Mouse (Mus musculus) CH12.LX (cell line): ENCODE data around the gene Snx9.

Experiments used
- CTCF ChIP-seq, 2 experiments: IDR thresholded peaks in 1 of 2; conservative IDR thresholded peaks in 1 of 2; 2 replicates each; pipeline ENCODE4 v1.5.1; 2011 to 2012; ENCODE audit warnings: low read depth in 2 of 2, low read length in 2 of 2, improper control_type of control experiment in 1 of 2, inconsistent platforms in 1 of 2, mild to moderate bottlenecking in 1 of 2, moderate library complexity in 1 of 2
- ELF1 ChIP-seq: IDR thresholded peaks from 2 replicates; pipeline ENCODE4 v1.6.1; 2014; ENCODE audit warnings: low read depth, mild to moderate bottlenecking, inconsistent platforms, low read length, improper control_type of control experiment
- EP300 ChIP-seq: IDR thresholded peaks from 2 replicates; pipeline ENCODE4 v1.6.1; 2011; ENCODE audit warnings: low read length, improper control_type of control experiment
- MAFK ChIP-seq: IDR thresholded peaks from 2 replicates; pipeline ENCODE4 v1.6.1; 2011; ENCODE audit warnings: low read length, improper control_type of control experiment; ENCODE audit not compliant: insufficient replicate concordance
- MAX ChIP-seq: IDR thresholded peaks from 2 replicates; pipeline ENCODE4 v1.6.1; 2011; ENCODE audit warnings: low read length, improper control_type of control experiment
- MAZ ChIP-seq: IDR thresholded peaks from 2 replicates; pipeline ENCODE4 v1.6.1; 2012; ENCODE audit warnings: low read depth, mild to moderate bottlenecking, inconsistent platforms, low read length, improper control_type of control experiment, moderate library complexity
- MXI1 ChIP-seq: IDR thresholded peaks from 2 replicates; pipeline ENCODE4 v1.6.1; 2011; ENCODE audit warnings: mild to moderate bottlenecking, low read depth, low read length, improper control_type of control experiment
- POLR2A ChIP-seq: IDR thresholded peaks from 2 replicates; pipeline ENCODE4 v1.6.1; 2011; ENCODE audit warnings: low read depth, mild to moderate bottlenecking, improper control_type of control experiment, low read length
- SIN3A ChIP-seq: IDR thresholded peaks from 2 replicates; pipeline ENCODE4 v1.6.1; 2012; ENCODE audit warnings: low read length, improper control_type of control experiment, inconsistent platforms
- TBP ChIP-seq: conservative IDR thresholded peaks from 2 replicates; pipeline ENCODE4 v1.6.1; 2011; ENCODE audit warnings: low read depth, low read length, improper control_type of control experiment
- ZKSCAN1 ChIP-seq: IDR thresholded peaks from 2 replicates; pipeline ENCODE4 v1.6.1; 2012; ENCODE audit warnings: low read depth, inconsistent platforms, low read length, improper control_type of control experiment, borderline replicate concordance

DNA sequence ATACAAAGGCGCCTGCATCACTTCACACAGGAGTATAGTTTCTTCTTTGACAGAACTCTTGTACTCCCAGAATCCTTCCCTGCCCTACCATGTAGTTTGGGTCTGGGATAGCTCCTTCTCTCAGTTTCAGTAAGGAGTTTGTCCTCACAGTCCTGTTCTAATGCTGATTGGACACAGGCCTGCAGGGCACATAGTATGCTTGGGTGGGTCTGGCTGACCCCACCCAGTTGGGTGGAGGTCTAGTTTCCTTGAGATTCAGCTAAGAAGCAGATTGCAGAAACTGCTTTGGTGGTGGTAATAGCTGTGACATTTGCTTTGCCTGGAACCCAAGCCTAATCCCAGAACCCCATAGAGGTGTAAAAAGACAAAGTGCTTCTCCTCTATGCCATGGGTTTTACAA, 33.4 kb downstream of the Snx9 start:
- TF ChIP-seq EP300 (no peak), POLR2A (no peak), SIN3A (no peak), MXI1 (no peak), MAFK (no peak), MAZ (no peak), CTCF (conservative IDR thresholded peaks at IDR 0.05 in 1 of 2, IDR thresholded peaks at IDR 0.05 in 1 of 2; ENCODE audit: low read depth in 2 of 2, low read length in 2 of 2) (no peak), ELF1 (no peak), ZKSCAN1 (no peak), TBP (no peak), MAX (no peak)
